Mouse (Mus musculus): ENCODE results near the gene Rexo4. TPM values are rescaled to one million over a fixed set of nuclear protein-coding genes. Genes with fewer than 3 reads are reported as not detected.

Rexo4 gene
- polyA plus RNA-seq, 1 experiment from 2014 or later, result 30.1 TPM

DNA sequence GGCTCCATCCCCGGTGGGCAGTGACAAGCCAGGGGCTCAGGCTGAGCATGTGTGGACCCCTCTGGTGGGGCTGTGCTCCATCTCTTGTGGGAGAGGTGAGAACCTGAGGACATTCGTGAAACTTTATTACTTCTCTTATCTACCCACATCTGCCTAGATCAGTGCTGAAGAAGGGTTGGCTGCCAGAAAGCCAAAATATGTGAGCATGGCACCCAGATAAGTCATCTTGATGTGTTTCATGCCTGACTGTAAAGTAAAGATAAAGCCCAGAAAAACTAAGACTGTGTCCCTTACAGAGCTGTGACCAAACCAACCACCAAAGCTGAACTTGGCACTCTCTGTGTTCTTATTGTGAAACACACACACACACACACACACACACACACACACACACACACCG lies 29.8 kb upstream of the Rexo4 start:
- no peak overlapping the region for H3K9ac ChIP-seq (ENCODE audit: low read depth, low read length)
- no peaks in the 10 kb centered on the region for H3K27me3 ChIP-seq (replicated peaks; ENCODE audit: control insufficient read depth, insufficient read depth, low read length)
- no peak overlapping the region for H3K27ac ChIP-seq (ENCODE audit: low read depth, low read length)
- no peak overlapping the region for H3K4me2 ChIP-seq (replicated peaks; ENCODE audit: low read depth)
- H3K4me1 ChIP-seq (replicated peaks; ENCODE audit: control insufficient read depth, insufficient read depth, low read length), result no peaks in the 10 kb centered on the region
- H3K9me3 ChIP-seq (ENCODE audit: control insufficient read depth), result no peaks in the 10 kb centered on the region
- no peak for TF ChIP-seq CTCF (IDR thresholded peaks at IDR 0.05; ENCODE audit: low read depth)
- no peak overlapping the region for H3K4me3 ChIP-seq (ENCODE audit: low read depth, low read length)
- no peaks in the 10 kb centered on the region for H3K36me3 ChIP-seq (ENCODE audit: control insufficient read depth, insufficient read depth)
- no peak for ATAC-seq
- WGBS, result 60% methylated on average over 3 of the region's 3 CpGs

DNA sequence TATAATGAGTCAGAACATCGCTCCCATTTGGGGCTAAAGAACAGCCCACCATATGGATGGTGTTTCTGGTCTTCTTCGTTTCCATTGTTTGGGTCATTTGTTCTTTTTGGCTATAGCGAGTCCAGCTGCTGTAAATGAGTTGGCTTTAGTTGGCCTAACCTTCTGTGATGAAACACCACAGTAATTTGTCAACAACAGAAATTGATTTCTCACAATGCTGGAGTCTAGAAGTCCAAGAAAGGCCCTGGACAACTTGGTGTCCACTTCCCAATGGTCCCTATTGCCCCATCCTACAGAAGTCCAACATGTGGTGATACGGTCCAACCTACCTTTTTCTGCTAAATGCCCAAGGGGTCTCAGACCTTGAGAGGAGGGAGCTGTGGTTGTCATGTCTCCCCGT lies 20.5 kb upstream of the Rexo4 start:
- 82% methylated on average over 5 of the region's 5 CpGs for WGBS
- no peak for TF ChIP-seq CTCF (IDR thresholded peaks at IDR 0.05; ENCODE audit: low read depth)

DNA sequence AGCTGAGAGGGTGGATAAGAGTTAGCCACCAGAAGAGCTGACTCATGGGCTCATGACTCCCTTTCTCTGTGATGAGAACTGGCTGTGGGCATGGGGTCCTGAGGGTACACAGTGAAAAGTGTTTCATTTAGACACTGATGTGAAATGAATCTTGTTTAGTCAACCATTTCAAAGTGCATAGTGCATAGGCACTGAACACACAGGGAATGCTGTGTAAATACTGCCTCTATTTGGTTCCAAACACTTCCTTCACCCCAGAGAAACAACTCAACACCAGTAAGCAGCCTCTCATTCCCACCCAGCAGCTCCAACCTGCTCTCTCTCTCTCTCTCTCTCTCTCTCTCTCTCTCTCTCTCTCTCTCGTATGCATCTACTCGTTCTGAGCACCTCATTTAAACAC lies 20.0 kb upstream of the Rexo4 start:
- Histone ChIP-seq H3K27ac (ENCODE audit: low read depth, low read length) (no peak overlapping the region), H3K9ac (ENCODE audit: low read depth, low read length) (no peak overlapping the region), H3K27me3 (replicated peaks; ENCODE audit: control insufficient read depth, insufficient read depth, low read length) (no peaks in the 10 kb centered on the region), H3K4me2 (replicated peaks; ENCODE audit: low read depth) (no peak overlapping the region), H3K4me3 (ENCODE audit: low read depth, low read length) (no peak overlapping the region), H3K36me3 (ENCODE audit: control insufficient read depth, insufficient read depth) (no peaks in the 10 kb centered on the region), H3K4me1 (replicated peaks; ENCODE audit: control insufficient read depth, insufficient read depth, low read length) (no peaks in the 10 kb centered on the region), H3K9me3 (ENCODE audit: control insufficient read depth) (no peaks in the 10 kb centered on the region)
- TF ChIP-seq CTCF (IDR thresholded peaks at IDR 0.05; ENCODE audit: low read depth), result no peak
- no peak for ATAC-seq
- 64% methylated on average over 2 of the region's 2 CpGs for WGBS

More for the DNA sequence above, 20.5 kb upstream of the Rexo4 start:
- H3K4me3 ChIP-seq (ENCODE audit: low read depth, low read length), result no peak overlapping the region
- no peak overlapping the region for H3K27ac ChIP-seq (ENCODE audit: low read depth, low read length)
- H3K27me3 ChIP-seq (replicated peaks; ENCODE audit: control insufficient read depth, insufficient read depth, low read length), result no peaks in the 10 kb centered on the region
- ATAC-seq, result no peak
- H3K9ac ChIP-seq (ENCODE audit: low read depth, low read length), result no peak overlapping the region
- no peaks in the 10 kb centered on the region for H3K4me1 ChIP-seq (replicated peaks; ENCODE audit: control insufficient read depth, insufficient read depth, low read length)
- H3K9me3 ChIP-seq (ENCODE audit: control insufficient read depth), result no peaks in the 10 kb centered on the region
- no peaks in the 10 kb centered on the region for H3K36me3 ChIP-seq (ENCODE audit: control insufficient read depth, insufficient read depth)
- H3K4me2 ChIP-seq (replicated peaks; ENCODE audit: low read depth), result no peak overlapping the region

DNA sequence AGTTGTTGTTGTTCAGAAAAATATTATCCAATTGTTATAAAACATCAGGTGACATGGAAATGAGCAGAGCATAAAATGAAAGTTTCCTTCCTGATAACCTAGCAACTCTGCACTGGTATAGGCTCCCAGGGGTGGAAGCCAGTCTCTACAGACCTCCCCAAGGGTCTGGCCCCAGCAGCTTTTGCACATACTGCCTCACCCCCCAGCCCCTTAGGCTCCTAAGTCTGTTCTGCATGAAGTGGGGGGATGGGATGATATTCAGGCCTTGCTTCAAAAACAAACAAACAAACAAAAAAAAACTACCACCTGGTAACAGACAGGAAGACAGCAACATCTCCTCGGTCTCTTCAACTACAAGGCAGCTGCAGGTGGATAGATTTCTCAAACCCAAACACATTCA lies 16.2 kb upstream of the Rexo4 start:
- TF ChIP-seq CTCF (IDR thresholded peaks at IDR 0.05; ENCODE audit: low read depth), result no peak
- H3K36me3 ChIP-seq (ENCODE audit: control insufficient read depth, insufficient read depth), result no peaks in the 10 kb centered on the region
- H3K4me1 ChIP-seq (replicated peaks; ENCODE audit: control insufficient read depth, insufficient read depth, low read length), result no peaks in the 10 kb centered on the region
- H3K4me2 ChIP-seq (replicated peaks; ENCODE audit: low read depth), result no peak overlapping the region
- ATAC-seq, result no peak
- no peaks in the 10 kb centered on the region for H3K9me3 ChIP-seq (ENCODE audit: control insufficient read depth)
- H3K27me3 ChIP-seq (replicated peaks; ENCODE audit: control insufficient read depth, insufficient read depth, low read length), result no peaks in the 10 kb centered on the region
- 64% methylated on average over 1 of the region's 1 CpGs for WGBS
- H3K9ac ChIP-seq (ENCODE audit: low read depth, low read length), result no peak overlapping the region
- no peak overlapping the region for H3K4me3 ChIP-seq (ENCODE audit: low read depth, low read length)
- no peak overlapping the region for H3K27ac ChIP-seq (ENCODE audit: low read depth, low read length)

DNA sequence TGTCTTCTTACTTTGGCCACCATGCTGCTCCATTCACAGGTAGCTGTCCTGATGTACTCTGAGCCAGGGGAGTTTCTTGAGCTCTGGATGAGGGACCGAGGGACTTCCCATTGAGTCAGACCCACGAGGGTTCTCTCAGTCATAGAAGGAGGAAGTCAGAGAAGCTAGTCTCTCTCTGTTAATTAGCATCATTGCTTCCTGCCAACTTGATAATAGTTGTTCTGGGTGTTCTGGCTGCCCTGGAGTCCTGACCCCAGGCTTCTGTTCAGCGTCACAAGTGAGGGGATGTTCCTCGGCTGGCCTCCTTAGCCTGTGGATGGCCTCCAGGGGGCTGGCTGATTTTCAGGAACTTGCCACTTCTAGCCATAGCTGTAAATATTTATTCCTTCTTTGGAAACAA lies 9.8 kb upstream of the Rexo4 start:
- Histone ChIP-seq H3K27me3 (replicated peaks; ENCODE audit: control insufficient read depth, insufficient read depth, low read length) (no peaks in the 10 kb centered on the region), H3K4me2 (replicated peaks; ENCODE audit: low read depth) (no peak overlapping the region), H3K36me3 (ENCODE audit: control insufficient read depth, insufficient read depth) (no peaks in the 10 kb centered on the region), H3K9me3 (ENCODE audit: control insufficient read depth) (no peaks in the 10 kb centered on the region), H3K9ac (ENCODE audit: low read depth, low read length) (no peak overlapping the region), H3K27ac (ENCODE audit: low read depth, low read length) (peak overlapping the region; percentile 5; the same call in 1 of the 2 replicates), H3K4me3 (ENCODE audit: low read depth, low read length) (no peak overlapping the region), H3K4me1 (replicated peaks; ENCODE audit: control insufficient read depth, insufficient read depth, low read length) (no peaks in the 10 kb centered on the region)
- no peak for ATAC-seq
- TF ChIP-seq CTCF (IDR thresholded peaks at IDR 0.05; ENCODE audit: low read depth), result 0 out of 2 replicates have a peak, but pooled peaks have one; percentile 10
- 35% methylated on average over 4 of the region's 4 CpGs for WGBS

DNA sequence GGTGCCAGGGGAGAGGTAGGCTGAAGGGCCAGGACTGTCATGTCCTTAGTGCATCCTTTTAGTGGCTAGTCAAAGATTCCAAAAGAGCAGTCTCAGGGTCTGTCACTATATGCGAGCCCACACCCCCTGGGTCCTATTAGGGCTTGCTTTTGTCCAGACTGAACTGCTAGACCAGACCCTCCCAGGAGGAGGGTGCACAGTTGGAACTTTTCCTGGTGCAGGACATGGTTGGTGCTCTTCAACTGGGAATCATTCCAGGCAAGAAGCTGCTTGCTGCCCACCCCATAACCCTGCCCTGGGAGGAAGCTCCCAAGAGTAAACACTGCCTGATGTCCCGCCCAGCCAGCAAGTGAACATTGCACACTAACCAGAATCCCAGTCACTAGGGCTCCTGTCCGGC lies 8.9 kb upstream of the Rexo4 start, which contains the start of gene Adamts13:
TSS of gene Adamts13 (plus strand) at position 301 of the 400 bp plus-strand sequence.
- Histone ChIP-seq H3K4me3 (ENCODE audit: low read depth, low read length) (no peak within 1 kb of the TSS), H3K27me3 (replicated peaks; ENCODE audit: control insufficient read depth, insufficient read depth, low read length) (no peaks in the 10 kb centered on the region), H3K36me3 (ENCODE audit: control insufficient read depth, insufficient read depth) (no peaks in the 10 kb centered on the region), H3K9me3 (ENCODE audit: control insufficient read depth) (no peaks in the 10 kb centered on the region), H3K4me1 (replicated peaks; ENCODE audit: control insufficient read depth, insufficient read depth, low read length) (no peaks in the 10 kb centered on the region), H3K4me2 (replicated peaks; ENCODE audit: low read depth) (no peak within 1 kb of the TSS), H3K27ac (ENCODE audit: low read depth, low read length) (peak within 1 kb of the TSS; percentile 5; the same call in 1 of the 2 replicates), H3K9ac (ENCODE audit: low read depth, low read length) (no peak within 1 kb of the TSS)
- ATAC-seq, result no peak
- TF ChIP-seq CTCF (IDR thresholded peaks at IDR 0.05; ENCODE audit: low read depth), result no peak
- 47% methylated on average over 3 of the region's 3 CpGs for WGBS

DNA sequence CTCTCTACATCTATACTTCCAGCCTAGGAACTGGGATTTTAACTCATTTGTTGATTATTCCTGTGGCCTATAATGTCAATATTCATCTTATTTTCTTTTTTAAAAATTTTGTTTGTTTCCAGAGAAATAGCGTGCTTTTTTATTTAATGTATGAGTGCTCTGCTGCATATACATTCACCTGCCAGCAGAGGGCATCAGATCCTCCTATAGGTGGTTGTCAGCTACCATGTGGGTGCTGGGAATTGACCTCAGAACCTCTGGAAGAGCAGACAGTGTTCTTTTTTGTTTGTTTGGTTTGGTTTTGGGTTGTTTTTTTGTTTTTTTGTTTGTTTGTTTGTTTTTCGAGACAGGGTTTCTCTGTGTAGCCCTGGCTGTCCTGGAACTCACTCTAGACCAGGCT lies 3.1 kb upstream of the Rexo4 start:
- Histone ChIP-seq H3K4me2 (replicated peaks; ENCODE audit: low read depth) (no peak overlapping the region), H3K4me3 (ENCODE audit: low read depth, low read length) (no peak overlapping the region), H3K36me3 (ENCODE audit: control insufficient read depth, insufficient read depth) (peaks cover under 1% of the 10 kb centered on the region; the same call in 1 of the 2 replicates), H3K27ac (ENCODE audit: low read depth, low read length) (no peak overlapping the region), H3K9ac (ENCODE audit: low read depth, low read length) (no peak overlapping the region), H3K4me1 (replicated peaks; ENCODE audit: control insufficient read depth, insufficient read depth, low read length) (0 out of 2 replicates have a peak, but pooled peaks cover 3% of the 10 kb centered on the region), H3K9me3 (ENCODE audit: control insufficient read depth) (no peaks in the 10 kb centered on the region), H3K27me3 (replicated peaks; ENCODE audit: control insufficient read depth, insufficient read depth, low read length) (no peaks in the 10 kb centered on the region)
- ATAC-seq, result no peak
- WGBS, result 75% methylated on average over 2 of the region's 2 CpGs
- TF ChIP-seq CTCF (IDR thresholded peaks at IDR 0.05; ENCODE audit: low read depth), result peak; percentile 45

Measured in intestine, postnatal 0 days (tissue).